Comparison of ENCODE assay signal across 10 mouse cellular contexts in genomic region chr11:120218946-120219345, GRCm38 (mm10). TPM values are rescaled to one million over a fixed set of nuclear protein-coding genes. Genes with fewer than 3 reads are reported as not detected.
DNase-seq lines count a peak whose midpoint lies in the region; ATAC-seq and TF ChIP-seq lines count a peak whose summit lies in the region.
"Had no signal": no experiment of that assay in that cellular context is flagged by ENCODE, and none has a peak within 500 bp of the region (broad histone marks: within the 10 kb centered on the region; RNA-seq: fewer than 3 reads in every experiment).

No protein-coding gene starts in this region.

- H3K27me3 ChIP-seq in heart, adult 2 months (ENCODE audit: control insufficient read depth, insufficient read depth, low read length): no peaks in the 10 kb centered on the region
- H3K27me3 ChIP-seq in kidney, adult 2 months (replicated peaks; ENCODE audit: control insufficient read depth, insufficient read depth, low read length): no peaks in the 10 kb centered on the region
- H3K27me3 ChIP-seq in lung, postnatal 0 days (replicated peaks; ENCODE audit: insufficient read depth, low read length): no peaks in the 10 kb centered on the region
- no peaks in the 10 kb centered on the region for H3K27me3 ChIP-seq in midbrain, embryonic 11.5 days (ENCODE audit: control insufficient read depth, insufficient read depth, low read length)

- peak; percentile 22; the same call in 1 of the 2 replicates for TF ChIP-seq POLR2A in heart, adult 2 months (IDR thresholded peaks at IDR 0.05; ENCODE audit: insufficient read depth, low read depth, low read length)
- no peak for TF ChIP-seq POLR2A in kidney, adult 2 months (IDR thresholded peaks at IDR 0.05; ENCODE audit: low read depth, low read length)

- no peak overlapping the region for H3K4me2 ChIP-seq in lung, postnatal 0 days (replicated peaks; ENCODE audit: low read depth, low read length)
- no peak overlapping the region for H3K4me2 ChIP-seq in midbrain, embryonic 11.5 days

- 0 out of 2 replicates have a peak, but pooled peaks have one; percentile 13 for TF ChIP-seq CTCF in heart, adult 2 months (IDR thresholded peaks at IDR 0.05)
- TF ChIP-seq CTCF in kidney, adult 2 months (conservative IDR thresholded peaks at IDR 0.05; ENCODE audit: insufficient read depth, insufficient read length, low read depth, low read length): no peak
- 0 out of 2 replicates have a peak, but pooled peaks have one; percentile 8 for TF ChIP-seq CTCF in lung, postnatal 0 days (IDR thresholded peaks at IDR 0.05)

- intact Hi-C loops in heart, adult 2 months (cut with DNase I): no loop called here
- intact Hi-C loops in heart, postnatal 25 days (cut with DNase I): no loop called here
- intact Hi-C loops in left cerebral cortex, postnatal 36 days (cut with DNase I): no loop called here

- 52% methylated on average over 6 of the region's 6 CpGs for WGBS in heart, adult 2 months
- WGBS in kidney, adult 2 months: 70% methylated on average over 6 of the region's 6 CpGs
- WGBS in lung, postnatal 0 days: 52% methylated on average over 6 of the region's 6 CpGs
- WGBS in midbrain, embryonic 11.5 days: 79% methylated on average over 6 of the region's 6 CpGs

- H3K9ac ChIP-seq in heart, adult 2 months (ENCODE audit: low read depth, low read length): no peak overlapping the region
- H3K9ac ChIP-seq in lung, postnatal 0 days (replicated peaks; ENCODE audit: low read depth): no peak overlapping the region
- no peak overlapping the region for H3K9ac ChIP-seq in midbrain, embryonic 11.5 days (ENCODE audit: low read length)
- H3K9ac ChIP-seq: liver, embryonic 14.5 days had no signal

- peak; percentile 60 for ATAC-seq in lung, postnatal 0 days
- no peak for ATAC-seq in midbrain, embryonic 11.5 days (ENCODE audit: low FRiP score)

- no peaks in the 10 kb centered on the region for H3K79me2 ChIP-seq in heart, adult 2 months (replicated peaks; ENCODE audit: control insufficient read depth, insufficient read depth, low read length)

- H3K4me3 ChIP-seq in heart, adult 2 months: no peak overlapping the region
- H3K4me3 ChIP-seq in brown adipose tissue, adult 24 weeks (ENCODE audit: insufficient read depth, low read depth, low read length): peak overlapping the region; percentile 17
- no peak overlapping the region for H3K4me3 ChIP-seq in kidney, adult 2 months (ENCODE audit: insufficient read depth, low read depth, low read length)
- H3K4me3 ChIP-seq in lung, postnatal 0 days (ENCODE audit: low read depth, low read length): no peak overlapping the region
- H3K4me3 ChIP-seq in midbrain, embryonic 11.5 days (ENCODE audit: low read depth, low read length): no peak overlapping the region

- peak overlapping the region; percentile 69 for H3K27ac ChIP-seq in heart, adult 2 months
- peak overlapping the region; percentile 73 for H3K27ac ChIP-seq in brown adipose tissue, adult 24 weeks (replicated peaks; ENCODE audit: low read depth, low read length)
- H3K27ac ChIP-seq in kidney, adult 2 months (ENCODE audit: insufficient read depth, low read depth, low read length): peak overlapping the region; percentile 29; the same call in 1 of the 2 replicates
- H3K27ac ChIP-seq in lung, postnatal 0 days (ENCODE audit: low read length): peak overlapping the region; percentile 82
- no peak overlapping the region for H3K27ac ChIP-seq in midbrain, embryonic 11.5 days (ENCODE audit: low read depth, low read length)
- H3K27ac ChIP-seq: liver, embryonic 14.5 days had no signal

- peak in 1 of 2 experiments; percentile 46 for DNase-seq in heart, adult 2 months
- no peak for DNase-seq in heart, postnatal 25 days (ENCODE audit: low spot score)
- DNase-seq in kidney, adult 2 months: peak; percentile 65
- peak; percentile 80 for DNase-seq in lung, postnatal 0 days (ENCODE audit: low spot score)
- DNase-seq in left cerebral cortex, postnatal 36 days (ENCODE audit: low spot score in 2 of 2): no peak
- DNase-seq in layer of hippocampus, postnatal 14 days (ENCODE audit: low spot score in 2 of 2): no peak
- DNase-seq in midbrain, embryonic 11.5 days (ENCODE audit: low spot score, missing footprints): no peak
- DNase-seq: gastrocnemius, postnatal 14 days had no signal

- no peaks in the 10 kb centered on the region for H3K36me3 ChIP-seq in heart, adult 2 months (ENCODE audit: control insufficient read depth, insufficient read depth, low read length)
- H3K36me3 ChIP-seq in kidney, adult 2 months (ENCODE audit: control insufficient read depth, insufficient read depth, low read length): no peaks in the 10 kb centered on the region
- H3K36me3 ChIP-seq in lung, postnatal 0 days (ENCODE audit: insufficient read depth, low read length): no peaks in the 10 kb centered on the region
- no peaks in the 10 kb centered on the region for H3K36me3 ChIP-seq in midbrain, embryonic 11.5 days (ENCODE audit: control insufficient read depth, insufficient read depth, low read length)

- H3K4me1 ChIP-seq in heart, adult 2 months (ENCODE audit: control insufficient read depth, insufficient read depth, low read length): peaks cover 19% of the 10 kb centered on the region
- H3K4me1 ChIP-seq in brown adipose tissue, adult 24 weeks (ENCODE audit: control insufficient read depth, insufficient read depth, insufficient read length, low read length): peaks cover 38% of the 10 kb centered on the region
- peaks cover 16% of the 10 kb centered on the region for H3K4me1 ChIP-seq in kidney, adult 2 months (ENCODE audit: control insufficient read depth, insufficient read depth, low read length)
- H3K4me1 ChIP-seq in lung, postnatal 0 days (ENCODE audit: insufficient read depth, low read depth, low read length): peaks cover 18% of the 10 kb centered on the region
- H3K4me1 ChIP-seq in midbrain, embryonic 11.5 days (ENCODE audit: control insufficient read depth, insufficient read depth, low read length): peaks cover 50% of the 10 kb centered on the region

- H3K9me3 ChIP-seq in lung, postnatal 0 days (ENCODE audit: low read length): no peaks in the 10 kb centered on the region
- H3K9me3 ChIP-seq in midbrain, embryonic 11.5 days (ENCODE audit: control insufficient read depth, low read length): no peaks in the 10 kb centered on the region

- TF ChIP-seq EP300 in heart, adult 2 months (IDR thresholded peaks at IDR 0.05; ENCODE audit: insufficient read depth, low read depth, low read length): peak; percentile 71; the same call in 1 of the 2 replicates
- peak; percentile 89 for TF ChIP-seq EP300 in lung, postnatal 0 days (IDR thresholded peaks at IDR 0.05)

RNA-seq across cellular contexts. Expression of gene Bahcc1, which starts 13.8 kb away (rescaled TPM):
- total RNA-seq in heart, adult 2 months (2021): 1 to 10 TPM; 5.4 to 9.7 TPM
- polyA plus RNA-seq in heart, adult 2 months (2012; rRNA removed): 5.9 and 6.4 TPM in 2 replicates
- total RNA-seq in heart, postnatal 25 days (2021): 1 to 10 TPM; 7.8 to 8.3 TPM
- 5.7 and 5.9 TPM in 2 replicates for polyA plus RNA-seq in brown adipose tissue, adult 24 weeks (2012; ENCODE audit: insufficient read depth, insufficient read length, missing spikeins)
- 8.0 and 9.2 TPM in 2 replicates for polyA plus RNA-seq in kidney, adult 2 months (2012; rRNA removed)
- polyA plus RNA-seq in lung, postnatal 0 days (2015; fragmentation: Nextera tagmentation; extraction: Ambion mirVana): 5.9 and 6.6 TPM in 2 replicates
- total RNA-seq in left cerebral cortex, postnatal 36 days (2021): 10 to 100 TPM; 15.3 to 20.9 TPM
- 10 to 100 TPM; 20.3 to 20.7 TPM for total RNA-seq in layer of hippocampus, postnatal 14 days (2021)
- polyA plus RNA-seq in midbrain, embryonic 11.5 days (2014; fragmentation: Nextera tagmentation; extraction: Ambion mirVana): 17.6 and 20.6 TPM in 2 replicates

Comparison
In these comparisons a context has a peak if more than half of its experiments do, and no peak if none do; other contexts are left out.
1. DNase-seq: peak in kidney, adult 2 months (single experiment) and lung, postnatal 0 days (single experiment); none in heart, postnatal 25 days (single experiment), left cerebral cortex, postnatal 36 days (0 of 2), layer of hippocampus, postnatal 14 days (0 of 2) and midbrain, embryonic 11.5 days (single experiment).